Mouse (Mus musculus): ENCODE results near the gene Gdpd5. TPM values are rescaled to one million over a fixed set of nuclear protein-coding genes. Genes with fewer than 3 reads are reported as not detected.
A peak's percentile ranks its signal among the peaks of the same experiment; 100 is the strongest.
"Not testable (repeated sequence)": the region's sequence is repeated elsewhere in the genome, so short reads cannot be mapped to it uniquely, and the experiment has no call there.

Gene Gdpd5
- polyA plus RNA-seq, 1 experiment from 2014 or later = 16.7 TPM

DNA sequence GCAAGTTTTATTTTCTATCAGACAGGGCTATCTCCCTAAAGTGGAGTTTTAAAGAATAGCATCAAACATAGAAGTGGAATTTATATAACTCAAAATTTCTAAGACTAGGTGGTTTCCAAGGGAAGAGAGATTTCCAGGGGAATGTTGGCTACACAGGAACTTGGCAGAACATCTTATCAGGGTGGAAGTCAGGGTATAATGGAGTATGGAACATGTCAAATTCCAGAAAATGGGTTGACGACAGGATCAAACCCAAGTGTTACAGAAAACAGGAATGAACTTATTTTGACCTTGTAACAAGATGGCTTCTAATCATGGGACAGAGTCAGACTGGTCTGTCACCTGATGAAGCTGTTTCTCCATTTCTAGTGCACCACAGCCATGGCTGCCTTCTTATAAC, 103.5 kb downstream of the Gdpd5 start:
- H3K4me2 ChIP-seq = no peak overlapping the region
- H3K4me3 ChIP-seq (ENCODE audit: low read depth, low read length) = no peak overlapping the region
- ATAC-seq (ENCODE audit: low FRiP score) (no peak), DNase-seq (ENCODE audit: low spot score, missing footprints) (no peak)
- no peaks in the 10 kb centered on the region for H3K27me3 ChIP-seq (ENCODE audit: control insufficient read depth, insufficient read depth, low read length)
- H3K36me3 ChIP-seq (ENCODE audit: control insufficient read depth, insufficient read depth, low read length) = peaks cover 22% of the 10 kb centered on the region
- H3K4me1 ChIP-seq (ENCODE audit: control insufficient read depth, insufficient read depth, low read length) = peaks cover 21% of the 10 kb centered on the region
- WGBS = 97% methylated on average over 1 of the region's 1 CpGs
- no peaks in the 10 kb centered on the region for H3K9me3 ChIP-seq (ENCODE audit: control insufficient read depth, low read length)
- no peak overlapping the region for H3K27ac ChIP-seq (ENCODE audit: low read depth, low read length)
- no peak overlapping the region for H3K9ac ChIP-seq (ENCODE audit: low read length)

DNA sequence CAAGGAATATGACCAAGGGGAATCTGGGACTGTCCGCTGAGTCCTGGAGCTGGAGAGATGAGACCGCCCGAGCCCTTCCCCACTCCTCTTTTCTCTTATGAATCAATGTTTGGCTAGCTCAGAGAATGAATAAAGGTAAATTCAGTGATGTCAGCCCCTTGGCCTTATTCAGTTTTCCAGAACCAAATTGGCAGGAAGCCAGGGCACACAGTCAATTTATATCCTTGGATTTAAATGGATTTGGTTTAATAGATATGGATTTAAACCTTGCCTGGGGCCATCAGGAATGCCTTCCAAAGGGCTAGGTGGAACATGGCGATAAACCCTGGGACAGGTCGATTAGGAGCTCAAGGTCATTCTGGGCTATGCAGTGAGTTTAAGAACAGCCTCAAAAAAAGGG, 108.5 kb downstream of the Gdpd5 start:
- Histone ChIP-seq H3K9ac (ENCODE audit: low read length) (no peak overlapping the region), H3K9me3 (ENCODE audit: control insufficient read depth, low read length) (no peaks in the 10 kb centered on the region), H3K27me3 (ENCODE audit: control insufficient read depth, insufficient read depth, low read length) (no peaks in the 10 kb centered on the region), H3K4me2 (no peak overlapping the region), H3K4me1 (ENCODE audit: control insufficient read depth, insufficient read depth, low read length) (no peaks in the 10 kb centered on the region), H3K36me3 (ENCODE audit: control insufficient read depth, insufficient read depth, low read length) (no peaks in the 10 kb centered on the region), H3K4me3 (ENCODE audit: low read depth, low read length) (no peak overlapping the region), H3K27ac (ENCODE audit: low read depth, low read length) (no peak overlapping the region)
- WGBS = 83% methylated on average over 5 of the region's 5 CpGs
- ATAC-seq (ENCODE audit: low FRiP score) = no peak
- no peak for DNase-seq (ENCODE audit: low spot score, missing footprints)

DNA sequence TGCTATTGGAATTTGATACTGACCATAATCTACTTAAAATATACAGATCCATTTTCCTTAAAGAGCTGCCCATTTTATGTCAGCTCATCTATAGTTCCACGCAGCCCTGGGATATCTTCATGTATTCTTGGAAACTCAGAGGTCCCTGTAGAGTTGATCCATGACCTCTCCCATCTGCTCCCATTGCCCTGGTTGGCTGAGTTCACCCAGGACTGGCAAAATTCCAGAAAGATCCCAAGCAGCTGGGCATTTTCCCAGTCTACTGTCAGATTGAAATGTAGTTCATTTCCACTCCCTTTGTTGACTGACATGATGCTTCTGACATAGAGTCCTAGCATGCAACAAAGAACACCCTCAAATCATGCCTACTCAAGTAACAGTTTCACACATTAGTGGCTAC, 117.9 kb downstream of the Gdpd5 start:
- ATAC-seq (ENCODE audit: low FRiP score) = no peak

DNA sequence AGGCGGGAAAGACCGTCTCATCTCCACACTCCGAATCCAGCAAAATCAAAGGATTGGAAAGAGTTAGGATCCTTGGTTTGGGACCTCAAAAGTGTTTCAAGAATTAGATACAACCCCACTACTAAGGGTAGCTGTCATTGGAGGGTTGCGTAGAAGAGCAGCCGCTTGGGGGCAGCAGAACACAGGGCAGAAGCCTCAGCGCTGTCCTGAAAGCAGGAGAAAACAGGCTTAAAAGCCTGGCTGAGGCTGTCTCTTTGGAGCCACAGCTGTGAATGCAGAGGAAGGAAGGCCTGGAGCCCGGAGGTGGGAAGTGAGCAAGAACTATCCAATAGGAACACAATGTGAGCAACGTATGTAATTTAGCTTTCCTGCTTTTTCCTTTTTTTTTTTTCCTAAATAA, 119.0 kb downstream of the Gdpd5 start:
- no peak overlapping the region for H3K4me2 ChIP-seq
- no peak overlapping the region for H3K4me3 ChIP-seq (ENCODE audit: low read depth, low read length)
- H3K36me3 ChIP-seq (ENCODE audit: control insufficient read depth, insufficient read depth, low read length) = no peaks in the 10 kb centered on the region
- no peaks in the 10 kb centered on the region for H3K27me3 ChIP-seq (ENCODE audit: control insufficient read depth, insufficient read depth, low read length)
- H3K9ac ChIP-seq (ENCODE audit: low read length) = no peak overlapping the region
- 6% methylated on average over 8 of the region's 8 CpGs for WGBS
- H3K9me3 ChIP-seq (ENCODE audit: control insufficient read depth, low read length) = no peaks in the 10 kb centered on the region
- DNase-seq (ENCODE audit: low spot score, missing footprints) (peak; percentile 97), ATAC-seq (ENCODE audit: low FRiP score) (peak; percentile 80)
- no peaks in the 10 kb centered on the region for H3K4me1 ChIP-seq (ENCODE audit: control insufficient read depth, insufficient read depth, low read length)
- H3K27ac ChIP-seq (ENCODE audit: low read depth, low read length) = no peak overlapping the region

More for the DNA sequence above, 117.9 kb downstream of the Gdpd5 start:
- Histone ChIP-seq H3K27ac (ENCODE audit: low read depth, low read length) (no peak overlapping the region), H3K4me2 (no peak overlapping the region), H3K4me1 (ENCODE audit: control insufficient read depth, insufficient read depth, low read length) (no peaks in the 10 kb centered on the region), H3K9ac (ENCODE audit: low read length) (no peak overlapping the region), H3K36me3 (ENCODE audit: control insufficient read depth, insufficient read depth, low read length) (no peaks in the 10 kb centered on the region), H3K9me3 (ENCODE audit: control insufficient read depth, low read length) (no peaks in the 10 kb centered on the region), H3K4me3 (ENCODE audit: low read depth, low read length) (no peak overlapping the region), H3K27me3 (ENCODE audit: control insufficient read depth, insufficient read depth, low read length) (no peaks in the 10 kb centered on the region)
- DNase-seq (ENCODE audit: low spot score, missing footprints) = no peak
- 76% methylated on average over 1 of the region's 1 CpGs for WGBS

DNA sequence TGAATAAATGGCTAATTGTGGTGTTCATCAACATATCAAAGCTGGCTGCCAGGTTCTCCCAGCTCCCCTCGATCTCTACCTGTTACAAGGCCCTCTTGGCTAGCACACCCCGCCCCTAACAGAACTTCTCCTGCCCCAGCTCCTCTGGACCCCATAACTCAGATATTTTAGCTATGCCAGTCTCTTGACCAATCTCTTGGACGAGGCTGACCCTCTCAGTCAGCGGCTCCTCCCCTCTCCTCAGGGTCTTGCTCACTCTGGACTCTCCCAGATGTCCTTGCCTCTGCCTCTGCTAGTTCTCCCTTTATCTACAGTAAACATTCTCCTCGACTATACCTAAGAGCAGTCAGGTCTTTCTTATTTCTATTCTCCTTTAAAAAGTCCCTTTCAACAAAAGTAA, 119.4 kb downstream of the Gdpd5 start:
- no peaks in the 10 kb centered on the region for H3K36me3 ChIP-seq (ENCODE audit: control insufficient read depth, insufficient read depth, low read length)
- no peak overlapping the region for H3K9ac ChIP-seq (ENCODE audit: low read length)
- ATAC-seq (ENCODE audit: low FRiP score) = no peak
- no peaks in the 10 kb centered on the region for H3K27me3 ChIP-seq (ENCODE audit: control insufficient read depth, insufficient read depth, low read length)
- H3K4me2 ChIP-seq = no peak overlapping the region
- WGBS = 27% methylated on average over 5 of the region's 5 CpGs
- DNase-seq (ENCODE audit: low spot score, missing footprints) = no peak
- no peak overlapping the region for H3K4me3 ChIP-seq (ENCODE audit: low read depth, low read length)
- no peak overlapping the region for H3K27ac ChIP-seq (ENCODE audit: low read depth, low read length)
- no peaks in the 10 kb centered on the region for H3K9me3 ChIP-seq (ENCODE audit: control insufficient read depth, low read length)
- H3K4me1 ChIP-seq (ENCODE audit: control insufficient read depth, insufficient read depth, low read length) = no peaks in the 10 kb centered on the region

DNA sequence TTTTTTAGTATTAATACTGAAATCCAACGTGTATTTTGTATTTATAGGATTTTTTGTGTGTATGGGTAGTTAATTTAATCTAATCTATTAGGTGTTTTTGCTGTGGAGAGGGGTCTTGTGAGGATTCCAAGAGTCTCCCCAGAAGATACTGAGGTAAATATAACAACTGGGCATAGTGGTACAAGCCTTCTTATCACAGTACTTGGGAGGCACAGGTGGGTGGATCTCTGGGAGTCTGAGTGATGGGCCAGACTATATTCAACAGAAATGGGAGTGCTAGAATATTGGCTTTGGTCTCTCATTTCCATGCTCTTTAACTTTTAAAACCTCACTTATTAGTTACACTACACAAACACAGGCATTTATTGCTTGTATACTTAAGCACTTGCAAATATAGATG, 119.9 kb downstream of the Gdpd5 start:
- no peaks in the 10 kb centered on the region for H3K36me3 ChIP-seq (ENCODE audit: control insufficient read depth, insufficient read depth, low read length)
- no peak overlapping the region for H3K9ac ChIP-seq (ENCODE audit: low read length)
- no peak for DNase-seq (ENCODE audit: low spot score, missing footprints)
- H3K27me3 ChIP-seq (ENCODE audit: control insufficient read depth, insufficient read depth, low read length) = no peaks in the 10 kb centered on the region
- 43% methylated on average over 1 of the region's 1 CpGs for WGBS
- no peaks in the 10 kb centered on the region for H3K4me1 ChIP-seq (ENCODE audit: control insufficient read depth, insufficient read depth, low read length)
- ATAC-seq (ENCODE audit: low FRiP score) = no peak
- no peak overlapping the region for H3K27ac ChIP-seq (ENCODE audit: low read depth, low read length)
- H3K4me3 ChIP-seq (ENCODE audit: low read depth, low read length) = no peak overlapping the region
- H3K4me2 ChIP-seq = no peak overlapping the region
- no peaks in the 10 kb centered on the region for H3K9me3 ChIP-seq (ENCODE audit: control insufficient read depth, low read length)

DNA sequence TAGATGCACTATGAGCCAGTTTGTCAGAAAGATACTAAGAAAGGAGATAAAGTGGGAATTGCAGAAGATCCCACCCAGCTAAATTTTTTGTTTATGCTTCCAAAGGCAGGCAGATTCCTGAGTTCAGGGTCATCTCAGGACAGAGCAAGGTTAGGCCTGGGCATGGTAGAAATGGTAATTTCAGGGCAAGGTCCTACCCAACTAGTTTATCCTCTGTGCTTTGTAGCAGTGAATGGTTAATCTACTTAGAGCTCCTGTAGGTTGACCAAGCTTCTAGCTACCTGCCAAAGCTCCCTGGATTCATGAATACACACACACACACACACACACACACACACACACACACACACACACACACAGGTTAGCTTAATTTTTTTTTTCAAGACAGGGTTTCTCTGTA, 123.3 kb downstream of the Gdpd5 start:
- H3K4me2 ChIP-seq = no peak overlapping the region
- no peak overlapping the region for H3K4me3 ChIP-seq (ENCODE audit: low read depth, low read length)
- no peaks in the 10 kb centered on the region for H3K27me3 ChIP-seq (ENCODE audit: control insufficient read depth, insufficient read depth, low read length)
- no peak overlapping the region for H3K9ac ChIP-seq (ENCODE audit: low read length)
- H3K36me3 ChIP-seq (ENCODE audit: control insufficient read depth, insufficient read depth, low read length) = no peaks in the 10 kb centered on the region
- DNase-seq (ENCODE audit: low spot score, missing footprints) (no peak), ATAC-seq (ENCODE audit: low FRiP score) (no peak)
- H3K9me3 ChIP-seq (ENCODE audit: control insufficient read depth, low read length) = no peaks in the 10 kb centered on the region
- no peak overlapping the region for H3K27ac ChIP-seq (ENCODE audit: low read depth, low read length)
- H3K4me1 ChIP-seq (ENCODE audit: control insufficient read depth, insufficient read depth, low read length) = no peaks in the 10 kb centered on the region

DNA sequence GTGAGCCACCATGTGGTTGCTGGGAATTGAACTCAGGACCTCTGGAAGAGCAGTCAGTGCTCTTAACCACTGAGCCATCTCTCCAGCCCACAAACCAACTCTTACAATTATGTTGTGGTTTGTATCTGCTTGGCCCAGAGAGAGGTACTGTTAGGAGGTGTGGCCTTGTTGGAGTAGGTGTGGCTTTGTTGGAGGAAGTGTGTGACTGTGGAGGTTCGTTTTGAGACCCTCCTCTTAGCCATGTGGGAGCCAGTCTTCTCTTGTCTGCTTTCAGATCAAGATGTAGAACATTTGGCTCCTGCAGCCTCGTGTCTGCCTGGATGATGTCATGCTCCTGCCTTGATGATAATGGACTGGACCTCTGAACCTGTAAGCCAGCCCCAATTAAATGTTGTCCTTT, 127.0 kb downstream of the Gdpd5 start:
- H3K4me3 ChIP-seq (ENCODE audit: low read depth, low read length); ATAC-seq (ENCODE audit: low FRiP score); H3K9ac ChIP-seq (ENCODE audit: low read length); DNase-seq (ENCODE audit: low spot score, missing footprints); H3K27ac ChIP-seq (ENCODE audit: low read depth, low read length); H3K27me3 ChIP-seq (ENCODE audit: control insufficient read depth, insufficient read depth, low read length); H3K9me3 ChIP-seq (ENCODE audit: control insufficient read depth, low read length); H3K4me1 ChIP-seq (ENCODE audit: control insufficient read depth, insufficient read depth, low read length); H3K36me3 ChIP-seq (ENCODE audit: control insufficient read depth, insufficient read depth, low read length); H3K4me2 ChIP-seq: not testable (repeated sequence)
- WGBS = 56% methylated on average over 2 of the region's 2 CpGs

DNA sequence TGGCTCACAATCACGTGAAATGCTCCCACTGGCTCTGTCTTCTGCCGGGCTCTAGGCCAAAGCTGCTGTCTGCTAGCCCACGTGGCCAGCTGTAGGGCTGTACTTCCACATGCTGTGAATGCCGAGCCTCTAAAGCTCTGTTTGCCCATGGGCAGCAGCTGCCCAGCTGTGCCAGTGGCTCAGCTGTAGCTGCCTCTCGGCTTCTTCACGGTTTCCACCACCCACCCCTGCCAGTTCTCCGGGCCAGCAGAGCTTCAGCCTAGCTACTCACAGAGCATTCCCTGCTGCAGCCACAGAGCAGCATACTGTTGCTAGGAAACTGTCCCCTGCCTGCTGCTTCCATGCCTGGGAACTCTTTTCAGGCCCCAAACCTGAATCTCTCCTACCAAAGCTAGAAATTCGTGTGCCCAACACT, 128.9 kb downstream of the Gdpd5 start:
- DNase-seq (ENCODE audit: low spot score, missing footprints) (peak; percentile 84), ATAC-seq (ENCODE audit: low FRiP score) (no peak)
- no peaks in the 10 kb centered on the region for H3K27me3 ChIP-seq (ENCODE audit: control insufficient read depth, insufficient read depth, low read length)
- no peaks in the 10 kb centered on the region for H3K9me3 ChIP-seq (ENCODE audit: control insufficient read depth, low read length)
- no peak overlapping the region for H3K4me3 ChIP-seq (ENCODE audit: low read depth, low read length)
- no peaks in the 10 kb centered on the region for H3K36me3 ChIP-seq (ENCODE audit: control insufficient read depth, insufficient read depth, low read length)
- no peak overlapping the region for H3K27ac ChIP-seq (ENCODE audit: low read depth, low read length)
- H3K4me2 ChIP-seq = peak overlapping the region; percentile 13; the same call in 1 of the 2 replicates
- 7% methylated on average over 8 of the region's 8 CpGs for WGBS
- H3K9ac ChIP-seq (ENCODE audit: low read length) = no peak overlapping the region
- peaks cover 5% of the 10 kb centered on the region for H3K4me1 ChIP-seq (ENCODE audit: control insufficient read depth, insufficient read depth, low read length)

Measured in midbrain, embryonic 11.5 days (tissue).